ENCODE assay signal across 11 mouse cellular contexts in the genomic region with DNA sequence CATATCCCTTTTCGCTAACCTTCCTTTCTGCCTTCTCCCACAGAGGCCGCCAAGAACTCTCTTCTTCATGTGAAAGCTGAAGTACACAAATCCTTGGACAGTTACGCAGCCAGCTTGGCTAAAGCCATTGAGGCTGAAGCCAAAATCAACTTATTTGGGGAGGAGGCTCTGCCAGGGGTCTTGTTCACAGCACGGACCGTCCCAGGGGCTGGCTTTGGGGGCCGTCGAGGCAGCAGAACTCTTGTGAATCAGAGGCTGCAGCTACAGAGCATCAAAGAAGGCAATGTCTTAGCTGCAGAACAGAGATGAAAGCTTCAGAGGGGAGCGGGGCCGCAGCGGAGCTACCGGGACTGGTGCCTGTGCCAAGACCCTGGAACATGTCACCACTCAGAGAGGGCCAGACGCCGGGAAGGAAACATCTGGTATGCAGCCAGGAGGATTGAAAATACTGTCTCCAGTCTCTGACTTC. TPM values are rescaled to one million over a fixed set of nuclear protein-coding genes. Genes with fewer than 3 reads are reported as not detected.
A peak's percentile ranks its signal among the peaks of the same experiment; 100 is the strongest.
DNase-seq lines count a peak whose midpoint lies in the region; ATAC-seq lines count a peak whose summit lies in the region.
"Had no signal": no experiment of that assay in that cellular context is flagged by ENCODE, and none has a peak within 500 bp of the region (broad histone marks: within the 10 kb centered on the region; RNA-seq: fewer than 3 reads in every experiment).

No protein-coding gene starts in this region.

- no peaks in the 10 kb centered on the region for H3K9me3 ChIP-seq in hindbrain, embryonic 16.5 days (ENCODE audit: control insufficient read depth, low read length)
- H3K9me3 ChIP-seq in hindbrain, embryonic 14.5 days (ENCODE audit: control insufficient read depth, low read length) = no peaks in the 10 kb centered on the region
- no peaks in the 10 kb centered on the region for H3K9me3 ChIP-seq in intestine, embryonic 16.5 days (ENCODE audit: control insufficient read depth, low read length)

- no peaks in the 10 kb centered on the region; the same call in 1 of the 2 replicates for H3K4me1 ChIP-seq in hindbrain, embryonic 16.5 days (ENCODE audit: control insufficient read depth, insufficient read depth, low read depth, low read length)
- no peaks in the 10 kb centered on the region for H3K4me1 ChIP-seq in hindbrain, embryonic 14.5 days (replicated peaks; ENCODE audit: control insufficient read depth, insufficient read depth, low read length)
- H3K4me1 ChIP-seq in intestine, embryonic 16.5 days (ENCODE audit: control insufficient read depth, insufficient read depth, low read length) = peaks cover 3% of the 10 kb centered on the region; the same call in 1 of the 2 replicates

- H3K4me2 ChIP-seq in hindbrain, embryonic 16.5 days (ENCODE audit: low read length) = no peak overlapping the region
- H3K4me2 ChIP-seq in hindbrain, embryonic 14.5 days (replicated peaks) = no peak overlapping the region
- no peak overlapping the region for H3K4me2 ChIP-seq in intestine, embryonic 16.5 days (ENCODE audit: low read depth, low read length)

- H3K9ac ChIP-seq in hindbrain, embryonic 16.5 days (ENCODE audit: low read depth, low read length) = no peak overlapping the region
- no peak overlapping the region for H3K9ac ChIP-seq in hindbrain, embryonic 14.5 days
- H3K9ac ChIP-seq in intestine, embryonic 16.5 days (ENCODE audit: low read depth, low read length) = 0 out of 2 replicates have a peak overlapping the region, but pooled peaks have one; percentile 30

- peaks cover 12% of the 10 kb centered on the region for H3K36me3 ChIP-seq in hindbrain, embryonic 16.5 days (ENCODE audit: control insufficient read depth, insufficient read depth, low read length)
- peaks cover 87% of the 10 kb centered on the region for H3K36me3 ChIP-seq in hindbrain, embryonic 14.5 days (replicated peaks; ENCODE audit: control insufficient read depth, insufficient read depth)
- H3K36me3 ChIP-seq in intestine, embryonic 16.5 days (ENCODE audit: control insufficient read depth, insufficient read depth, low read length) = no peaks in the 10 kb centered on the region

- 82% methylated on average over 13 of the region's 13 CpGs for WGBS in hindbrain, embryonic 16.5 days
- WGBS in hindbrain, embryonic 14.5 days = 84% methylated on average over 13 of the region's 13 CpGs
- WGBS in intestine, embryonic 16.5 days = 71% methylated on average over 13 of the region's 13 CpGs

- H3K27ac ChIP-seq in hindbrain, embryonic 16.5 days (ENCODE audit: low read depth, low read length) = 0 out of 2 replicates have a peak overlapping the region, but pooled peaks have one; percentile 27
- no peak overlapping the region for H3K27ac ChIP-seq in hindbrain, embryonic 14.5 days
- H3K27ac ChIP-seq in intestine, embryonic 16.5 days (ENCODE audit: low read length) = peak overlapping the region; percentile 65
- H3K27ac ChIP-seq: macrophage had no signal

- H3K27me3 ChIP-seq in hindbrain, embryonic 16.5 days (replicated peaks; ENCODE audit: control insufficient read depth, insufficient read depth, low read length) = no peaks in the 10 kb centered on the region
- H3K27me3 ChIP-seq in hindbrain, embryonic 14.5 days (ENCODE audit: control insufficient read depth, insufficient read depth, low read length) = no peaks in the 10 kb centered on the region
- no peaks in the 10 kb centered on the region for H3K27me3 ChIP-seq in intestine, embryonic 16.5 days (replicated peaks; ENCODE audit: control insufficient read depth, insufficient read depth, low read length)

- no peak for DNase-seq in hindbrain, embryonic 14.5 days (ENCODE audit: low spot score)
- DNase-seq in urinary bladder, postnatal 36 days (ENCODE audit: low spot score in 2 of 2) = peak; percentile 22 to 42
- no peak for DNase-seq in urinary bladder, postnatal 10 days (ENCODE audit: low spot score)
- DNase-seq in testis, postnatal 14 days (ENCODE audit: low spot score) = peak; percentile 30
- no peak for DNase-seq in spleen, postnatal 14 days (ENCODE audit: low spot score in 2 of 2)
- DNase-seq: cerebellum, adult 9-10 months had no signal

- ATAC-seq in hindbrain, embryonic 16.5 days = no peak; the same call in 1 of the 2 replicates
- ATAC-seq in hindbrain, embryonic 14.5 days (ENCODE audit: low FRiP score) = no peak
- ATAC-seq in intestine, embryonic 16.5 days = peak; percentile 57
- no peak for ATAC-seq in erythroblast, adult 5-6 weeks (replicated peaks; ENCODE audit: low FRiP score, poor library complexity, severe bottlenecking)
- ATAC-seq: CD4-positive, CD25-positive, alpha-beta regulatory T cell, adult 4 months had no signal

- no peak overlapping the region for H3K4me3 ChIP-seq in hindbrain, embryonic 16.5 days (ENCODE audit: low read length)
- H3K4me3 ChIP-seq in hindbrain, embryonic 14.5 days (replicated peaks; ENCODE audit: low read length) = no peak overlapping the region
- no peak overlapping the region for H3K4me3 ChIP-seq in intestine, embryonic 16.5 days (ENCODE audit: low read length)

RNA-seq across cellular contexts. Expression of gene Gpr161, which starts 25.8 kb away (rescaled TPM):
- polyA plus RNA-seq in hindbrain, embryonic 16.5 days (2015; fragmentation: Nextera tagmentation; extraction: Ambion mirVana) = 3.0 and 3.3 TPM in 2 replicates
- polyA plus RNA-seq in hindbrain, embryonic 14.5 days (2014; fragmentation: Nextera tagmentation; extraction: Ambion mirVana) = 3.6 and 4.6 TPM in 2 replicates
- polyA plus RNA-seq in intestine, embryonic 16.5 days (2015; fragmentation: Nextera tagmentation; extraction: Ambion mirVana) = 0.69 and 0.81 TPM in 2 replicates
- not detected in 2 replicates for total RNA-seq in erythroblast, adult 5-6 weeks (2015; ENCODE audit: low replicate concordance)
- not detected in 2 replicates for total RNA-seq in erythroblast, adult 5-6 weeks (2017; ENCODE audit: low replicate concordance)
- polyA plus RNA-seq: macrophage had no signal

Comparison
In these comparisons a context has a peak if more than half of its experiments do, and no peak if none do; other contexts are left out.
1. DNase-seq: peak in urinary bladder, postnatal 36 days (2 of 2) and testis, postnatal 14 days (single experiment); none in hindbrain, embryonic 14.5 days (single experiment), urinary bladder, postnatal 10 days (single experiment) and spleen, postnatal 14 days (0 of 2).